Mouse (Mus musculus) liver, embryonic 11.5 days (tissue): ENCODE data around the gene Siglece. TPM values are rescaled to one million over a fixed set of nuclear protein-coding genes. Genes with fewer than 3 reads are reported as not detected.

ENCODE experiments used
- ATAC-seq: fragments of 200-750 bp; cut with Nextera tagmentation; replicated peaks from 2 replicates; pipeline ENCODE4 v1.8.0; 2017; ENCODE audit warnings: moderate number of reproducible peaks, mild to moderate bottlenecking, moderate TSS enrichment, moderate library complexity; ENCODE audit not compliant: low FRiP score
- DNase-seq: peaks from one replicate; pipeline ENCODE4 v3.0.0-alpha.2; 2017; ENCODE audit warnings: low spot score
- H3K27ac ChIP-seq: fragments of 300-500 bp; sonication (generic); 2 replicates; pipeline ENCODE4 v1.5.1; 2014; ENCODE audit warnings: mild to moderate bottlenecking, low read depth, low read length, control low read depth
- H3K27me3 ChIP-seq: fragments of 300-500 bp; sonication (generic); replicated peaks from 2 replicates; pipeline ENCODE4 v1.6.1; 2014; ENCODE audit warnings: low read length, mixed read lengths; ENCODE audit not compliant: control insufficient read depth, insufficient read depth
- H3K36me3 ChIP-seq: fragments of 300-500 bp; sonication (generic); 2 replicates; pipeline ENCODE4 v1.6.1; 2014; ENCODE audit warnings: mild to moderate bottlenecking, low read length, moderate library complexity, mixed read lengths; ENCODE audit not compliant: control insufficient read depth, insufficient read depth
- H3K4me1 ChIP-seq: fragments of 300-500 bp; sonication (generic); replicated peaks from 2 replicates; pipeline ENCODE4 v1.6.1; 2014; ENCODE audit warnings: low read length, mixed read lengths; ENCODE audit not compliant: control insufficient read depth, insufficient read depth
- H3K4me2 ChIP-seq: fragments of 300-500 bp; sonication (generic); 2 replicates; pipeline ENCODE4 v1.6.1; 2014; ENCODE audit warnings: mild to moderate bottlenecking, control low read depth, moderate library complexity
- H3K4me3 ChIP-seq: fragments of 300-500 bp; sonication (generic); 2 replicates; pipeline ENCODE4 v1.5.1; 2014; ENCODE audit warnings: low read depth, low read length, control low read depth
- H3K9ac ChIP-seq: fragments of 300-500 bp; sonication (generic); 2 replicates; pipeline ENCODE4 v1.6.1; 2014; ENCODE audit warnings: low read depth, low read length, control low read depth
- H3K9me3 ChIP-seq: fragments of 300-500 bp; sonication (generic); 2 replicates; pipeline ENCODE4 v1.6.1; 2016; ENCODE audit warnings: low read length, inconsistent platforms, mixed read lengths; ENCODE audit not compliant: control insufficient read depth
- WGBS: fragments of 180-500 bp; shearing (Covaris S2); extraction: QIAGEN DNeasy Blood & Tissue Kit; methylation state at CpG from one replicate; pipeline ENCODE4 v1.1.7; 2014; 5-methylcytosine and 5-hydroxymethylcytosine counted together
- polyA plus RNA-seq: library from polyadenylated mRNA; unstranded; fragments of >200 nt; fragmentation: Nextera tagmentation; extraction: Ambion mirVana; gene quantifications from 2 replicates; pipeline ENCODE4 v1.2.1, GENCODE M21; 2014

Gene Siglece
- polyA plus RNA-seq, 1 experiment from 2014 or later: 0.90 TPM

DNA sequence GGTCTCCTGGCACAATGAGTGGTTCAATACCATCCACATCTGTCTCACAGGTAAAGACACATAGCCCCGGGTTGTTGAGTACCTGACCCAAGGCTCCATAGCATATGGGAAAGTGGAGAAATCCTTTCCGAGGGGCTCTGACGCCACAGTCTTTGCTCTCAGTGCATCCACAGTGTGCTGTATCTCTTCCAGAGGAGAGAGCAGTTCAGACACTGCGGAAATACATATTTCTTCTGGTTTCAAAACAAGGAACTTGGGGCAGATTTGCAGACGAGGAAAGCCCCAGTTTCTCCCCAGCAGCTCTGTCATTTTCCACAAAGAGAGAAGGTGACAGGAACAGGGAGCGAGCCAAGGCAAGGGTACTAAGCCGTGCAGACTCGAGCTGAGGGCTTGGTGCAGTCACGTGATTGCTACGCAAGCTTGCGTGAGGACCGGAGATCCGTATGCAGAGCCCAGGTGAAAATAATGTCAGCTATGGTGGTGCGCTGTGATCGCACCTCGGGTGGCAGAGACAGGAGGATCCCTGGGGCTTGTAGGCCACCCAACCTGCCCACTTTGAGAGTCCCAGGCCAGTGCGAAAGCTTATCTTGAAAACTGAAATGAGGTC is 16.8 kb downstream of the Siglece start:
- H3K36me3 ChIP-seq: no peaks in the 10 kb centered on the region
- 60% methylated on average over 17 of the region's 17 CpGs for WGBS
- no peak overlapping the region for H3K4me3 ChIP-seq
- no peak overlapping the region for H3K9ac ChIP-seq
- H3K4me1 ChIP-seq: no peaks in the 10 kb centered on the region
- H3K4me2 ChIP-seq: no peak overlapping the region
- no peak overlapping the region for H3K27ac ChIP-seq
- H3K9me3 ChIP-seq: no peaks in the 10 kb centered on the region
- DNase-seq (no peak), ATAC-seq (no peak)
- H3K27me3 ChIP-seq: no peaks in the 10 kb centered on the region

DNA sequence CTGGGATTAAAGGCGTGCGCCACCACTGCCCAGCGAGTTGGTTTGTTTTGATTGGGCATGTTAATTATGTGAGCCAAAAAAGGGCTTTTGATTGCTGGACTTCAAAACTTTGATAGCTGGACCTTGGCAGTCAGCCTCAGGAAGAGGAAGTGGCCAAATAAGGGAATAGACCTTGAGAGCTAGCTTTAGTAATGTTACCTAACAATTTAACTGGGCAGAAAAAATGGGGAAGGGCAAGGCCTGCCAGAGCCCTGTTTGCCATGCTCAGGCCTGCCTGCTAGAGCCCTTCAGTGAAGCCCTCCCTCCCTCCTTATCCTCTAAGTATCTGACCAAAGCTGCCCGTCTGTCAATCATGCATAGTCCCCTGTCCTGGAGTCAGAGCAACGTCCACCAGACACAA is 17.4 kb downstream of the Siglece start:
- H3K4me2 ChIP-seq: no peak overlapping the region
- H3K27me3 ChIP-seq: no peaks in the 10 kb centered on the region
- H3K27ac ChIP-seq: no peak overlapping the region
- no peak overlapping the region for H3K4me3 ChIP-seq
- H3K36me3 ChIP-seq: no peaks in the 10 kb centered on the region
- ATAC-seq (no peak), DNase-seq (no peak)
- H3K9me3 ChIP-seq: no peaks in the 10 kb centered on the region
- WGBS: 65% methylated on average over 5 of the region's 5 CpGs
- H3K9ac ChIP-seq: no peak overlapping the region
- no peaks in the 10 kb centered on the region for H3K4me1 ChIP-seq

DNA sequence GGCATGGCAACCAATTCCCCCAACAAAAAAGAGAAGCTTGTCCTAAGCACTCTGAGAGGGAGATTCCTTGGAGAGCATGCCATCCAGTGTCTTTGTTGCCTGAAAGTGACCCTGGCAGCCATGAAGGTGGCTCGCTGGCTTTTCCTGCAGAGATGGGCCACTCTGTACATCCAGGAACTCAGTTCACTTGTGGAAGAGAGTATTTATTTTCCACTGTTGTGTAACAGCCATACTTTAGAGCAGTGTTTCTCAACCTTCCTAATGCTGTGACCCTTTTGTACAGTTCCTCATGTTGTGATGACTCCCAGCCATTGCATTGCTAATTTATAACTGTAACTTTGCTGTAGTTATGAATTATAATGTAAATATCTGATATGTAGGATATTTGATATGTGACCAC is 22.8 kb downstream of the Siglece start:
- no peaks in the 10 kb centered on the region for H3K9me3 ChIP-seq
- H3K4me2 ChIP-seq: no peak overlapping the region
- no peak overlapping the region for H3K27ac ChIP-seq
- H3K27me3 ChIP-seq: no peaks in the 10 kb centered on the region
- DNase-seq (no peak), ATAC-seq (no peak)
- H3K4me3 ChIP-seq: no peak overlapping the region
- H3K36me3 ChIP-seq: no peaks in the 10 kb centered on the region
- no peaks in the 10 kb centered on the region for H3K4me1 ChIP-seq
- WGBS: 60% methylated on average over 1 of the region's 1 CpGs
- no peak overlapping the region for H3K9ac ChIP-seq

DNA sequence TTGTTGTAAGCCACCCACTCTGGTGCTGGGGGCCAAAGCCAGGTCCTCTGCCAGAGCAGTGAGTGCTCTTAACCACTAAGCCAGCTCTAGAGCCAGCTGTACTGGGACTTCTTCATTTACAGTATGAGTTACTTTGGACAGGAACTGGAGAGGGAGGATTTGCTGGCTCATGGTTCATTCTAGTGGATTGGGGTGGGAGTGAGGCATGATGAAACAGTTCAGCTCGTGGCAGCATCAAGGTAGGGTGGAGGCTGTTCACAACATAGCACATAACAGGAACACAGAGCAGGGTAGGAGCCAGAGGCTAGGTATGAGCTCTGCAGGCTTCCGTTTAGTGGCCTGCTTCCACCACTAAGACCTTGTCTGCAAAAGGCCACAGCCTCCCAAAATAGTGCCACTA is 23.8 kb downstream of the Siglece start:
- no peak for DNase-seq
- H3K4me2 ChIP-seq: no peak overlapping the region
- H3K27ac ChIP-seq: no peak overlapping the region
- ATAC-seq: no peak
- no peaks in the 10 kb centered on the region for H3K27me3 ChIP-seq
- H3K4me1 ChIP-seq: no peaks in the 10 kb centered on the region
- no peak overlapping the region for H3K4me3 ChIP-seq
- 54% methylated on average over 2 of the region's 2 CpGs for WGBS
- H3K36me3 ChIP-seq: no peaks in the 10 kb centered on the region
- H3K9ac ChIP-seq: no peak overlapping the region
- H3K9me3 ChIP-seq: no peaks in the 10 kb centered on the region

DNA sequence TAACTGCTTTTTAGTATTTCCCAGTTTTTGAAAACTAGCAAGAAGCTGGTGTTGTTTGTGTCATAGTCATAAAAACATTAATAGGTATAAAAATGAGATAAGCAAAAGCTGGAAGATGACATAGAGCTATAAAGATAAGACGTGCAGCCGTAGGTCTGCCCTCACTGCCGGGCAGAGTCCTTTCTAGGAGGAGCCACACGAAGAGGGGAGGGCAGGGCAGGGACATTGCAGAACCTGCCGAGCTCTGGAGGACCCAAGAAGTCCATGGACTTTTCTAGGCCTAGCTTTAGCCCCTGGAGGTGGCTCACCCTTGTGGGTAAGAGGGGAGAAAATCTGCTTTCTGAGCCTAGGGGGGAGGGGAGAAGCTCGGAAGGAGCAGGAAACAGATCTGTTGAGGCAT is 25.5 kb downstream of the Siglece start, which contains the start of gene Ceacam18:
Gene Ceacam18 (plus strand): TSS at position 208 of the 400 bp plus-strand sequence.
- DNase-seq: no peak
- no peaks in the 10 kb centered on the region for H3K27me3 ChIP-seq
- H3K9ac ChIP-seq: no peak within 1 kb of the TSS
- H3K36me3 ChIP-seq: no peaks in the 10 kb centered on the region
- H3K9me3 ChIP-seq: no peaks in the 10 kb centered on the region
- H3K4me2 ChIP-seq: no peak within 1 kb of the TSS
- H3K4me1 ChIP-seq: no peaks in the 10 kb centered on the region
- H3K4me3 ChIP-seq: no peak within 1 kb of the TSS
- no peak for ATAC-seq
- H3K27ac ChIP-seq: no peak within 1 kb of the TSS
- 46% methylated on average over 6 of the region's 6 CpGs for WGBS

DNA sequence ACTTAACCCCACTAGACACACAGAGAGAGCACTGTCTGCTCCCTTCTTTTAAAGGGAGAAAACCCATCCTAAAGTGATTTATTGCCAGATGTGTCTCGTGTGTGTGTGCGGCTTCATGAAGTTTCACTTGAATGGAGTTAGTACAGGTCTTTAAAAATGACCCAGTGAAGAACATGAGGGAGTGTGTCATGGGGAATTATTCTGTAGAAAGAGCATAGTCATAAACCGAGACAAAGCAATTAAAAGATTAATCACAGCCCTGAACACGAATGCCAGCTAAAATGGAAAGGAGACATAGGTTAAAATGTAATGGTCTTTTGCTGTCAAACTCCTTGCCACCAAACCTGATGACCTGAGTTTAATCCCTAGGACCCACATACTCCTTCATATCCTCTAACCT is 26.0 kb downstream of the Siglece start:
- no peaks in the 10 kb centered on the region for H3K4me1 ChIP-seq
- H3K9me3 ChIP-seq: no peaks in the 10 kb centered on the region
- DNase-seq (no peak), ATAC-seq (no peak)
- no peak overlapping the region for H3K27ac ChIP-seq
- no peak overlapping the region for H3K4me2 ChIP-seq
- H3K36me3 ChIP-seq: no peaks in the 10 kb centered on the region
- H3K4me3 ChIP-seq: no peak overlapping the region
- no peak overlapping the region for H3K9ac ChIP-seq
- 78% methylated on average over 4 of the region's 4 CpGs for WGBS
- no peaks in the 10 kb centered on the region for H3K27me3 ChIP-seq

DNA sequence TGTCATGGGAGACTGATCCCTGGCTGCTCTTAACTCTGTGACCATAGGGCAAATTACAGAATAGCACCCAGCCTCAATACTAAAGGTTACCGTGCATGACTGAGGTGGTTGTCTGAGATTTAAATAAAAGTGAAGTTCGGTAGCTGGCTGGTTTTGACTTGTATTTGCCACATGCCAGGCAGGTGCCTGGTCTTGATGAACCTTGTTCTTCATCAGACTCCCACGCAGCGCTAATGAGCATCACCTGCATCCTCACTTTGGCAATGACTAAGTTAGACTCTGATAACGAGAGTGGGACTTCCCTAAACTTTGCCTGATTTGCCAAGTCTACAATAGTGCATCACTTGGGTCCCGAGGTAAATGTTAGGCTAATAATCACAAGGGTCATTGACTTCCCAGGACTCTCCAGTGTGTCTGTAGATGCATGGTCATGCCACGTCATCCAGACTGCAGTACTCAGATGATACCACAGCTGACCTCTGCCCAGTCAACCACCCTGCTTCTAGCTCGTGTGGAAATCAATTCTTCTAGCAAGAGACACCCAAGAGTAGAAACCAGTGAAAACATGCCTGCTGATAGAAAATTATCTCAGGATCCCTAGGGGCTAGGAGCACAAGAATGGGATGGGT is 34.1 kb downstream of the Siglece start:
- H3K4me1 ChIP-seq: no peaks in the 10 kb centered on the region
- no peaks in the 10 kb centered on the region for H3K27me3 ChIP-seq
- H3K4me2 ChIP-seq: no peak overlapping the region
- no peak overlapping the region for H3K9ac ChIP-seq
- DNase-seq: no peak
- WGBS: 70% methylated on average over 8 of the region's 8 CpGs
- no peak for ATAC-seq
- no peaks in the 10 kb centered on the region for H3K9me3 ChIP-seq
- H3K27ac ChIP-seq: no peak overlapping the region
- H3K4me3 ChIP-seq: no peak overlapping the region
- no peaks in the 10 kb centered on the region for H3K36me3 ChIP-seq

DNA sequence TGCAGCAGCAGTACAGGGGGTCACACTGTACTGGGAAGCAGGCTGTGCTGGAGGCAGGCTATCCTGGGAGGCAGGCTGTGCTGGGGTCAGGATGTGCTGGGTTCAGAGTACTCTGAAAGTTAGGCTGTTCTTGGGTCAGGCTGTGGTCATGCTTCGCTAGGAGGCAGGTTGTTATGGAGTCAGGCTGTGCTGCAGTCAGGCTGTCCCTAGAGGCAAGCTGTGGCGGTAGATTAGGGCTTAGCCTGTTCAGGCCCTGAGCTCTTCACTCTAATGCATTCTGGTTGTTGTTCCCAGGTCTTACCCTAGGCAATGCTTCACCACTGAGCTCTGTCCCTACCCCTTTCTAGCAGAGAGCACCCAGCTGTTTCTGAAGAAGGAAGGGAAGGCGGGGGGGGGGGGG is 34.9 kb downstream of the Siglece start:
- no peak overlapping the region for H3K27ac ChIP-seq
- H3K4me2 ChIP-seq: no peak overlapping the region
- H3K36me3 ChIP-seq: no peaks in the 10 kb centered on the region
- no peaks in the 10 kb centered on the region for H3K9me3 ChIP-seq
- ATAC-seq (no peak), DNase-seq (no peak)
- 83% methylated on average over 3 of the region's 3 CpGs for WGBS
- H3K9ac ChIP-seq: no peak overlapping the region
- H3K27me3 ChIP-seq: no peaks in the 10 kb centered on the region
- no peaks in the 10 kb centered on the region for H3K4me1 ChIP-seq
- no peak overlapping the region for H3K4me3 ChIP-seq

DNA sequence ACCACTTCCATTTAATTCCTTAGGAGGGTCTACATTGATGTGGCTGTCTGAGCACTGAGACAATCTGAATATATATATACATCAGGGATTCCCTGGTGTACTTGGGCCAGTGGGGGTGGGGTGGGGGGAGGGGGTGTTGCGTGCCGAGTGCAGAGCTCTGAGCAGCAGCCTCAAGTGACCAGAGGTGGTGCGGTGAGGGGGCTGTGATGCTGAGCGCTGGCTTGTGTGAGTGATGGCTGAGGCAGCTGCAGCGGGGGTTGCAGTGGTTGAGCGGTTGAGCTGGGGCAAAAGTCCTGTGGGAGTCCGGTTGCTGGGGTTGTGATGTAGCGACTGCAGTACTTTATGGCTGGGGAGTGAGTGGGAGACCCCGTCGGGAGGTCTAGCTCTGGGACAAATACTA is 36.1 kb downstream of the Siglece start:
- no peaks in the 10 kb centered on the region for H3K27me3 ChIP-seq
- no peak for DNase-seq
- no peak overlapping the region for H3K9ac ChIP-seq
- ATAC-seq: no peak
- H3K27ac ChIP-seq: no peak overlapping the region
- H3K36me3 ChIP-seq: no peaks in the 10 kb centered on the region
- H3K4me3 ChIP-seq: no peak overlapping the region
- H3K9me3 ChIP-seq: no peaks in the 10 kb centered on the region
- WGBS: 24% methylated on average over 10 of the region's 10 CpGs
- H3K4me1 ChIP-seq: no peaks in the 10 kb centered on the region
- no peak overlapping the region for H3K4me2 ChIP-seq
